Mouse (Mus musculus) kidney, embryonic 15.5 days (tissue): ENCODE measurements at regions not wholly inside any gene's neighbourhood (a gene's known extent, or its start where the extent isn't known, plus 50 kb on each side); places are given as distances from the start of the nearest gene placed in this dataset.

Experiments used
- ATAC-seq: fragments of 200-750 bp; cut with Nextera tagmentation; replicated peaks from 2 replicates; pipeline ENCODE4 v1.8.0; 2017; ENCODE audit warnings: moderate TSS enrichment; ENCODE audit not compliant: low FRiP score
- H3K27ac ChIP-seq: fragments of 300-500 bp; sonication (generic); 2 replicates; pipeline ENCODE4 v1.5.1; 2015; ENCODE audit warnings: mild to moderate bottlenecking, inconsistent platforms
- H3K27me3 ChIP-seq: fragments of 300-500 bp; sonication (generic); 2 replicates; pipeline ENCODE4 v1.6.1; 2015; ENCODE audit warnings: inconsistent platforms
- H3K36me3 ChIP-seq: fragments of 300-500 bp; sonication (generic); 2 replicates; pipeline ENCODE4 v1.6.1; 2015; ENCODE audit warnings: inconsistent platforms
- H3K4me1 ChIP-seq: fragments of 300-500 bp; sonication (generic); 2 replicates; pipeline ENCODE4 v1.6.1; 2015; ENCODE audit warnings: inconsistent platforms
- H3K4me2 ChIP-seq: fragments of 300-500 bp; sonication (generic); 2 replicates; pipeline ENCODE4 v1.6.1; 2015; ENCODE audit warnings: moderate library complexity, mild to moderate bottlenecking, inconsistent platforms
- H3K4me3 ChIP-seq: fragments of 300-500 bp; sonication (generic); replicated peaks from 2 replicates; pipeline ENCODE4 v1.5.1; 2015; ENCODE audit warnings: mild to moderate bottlenecking, inconsistent platforms
- H3K9ac ChIP-seq: fragments of 300-500 bp; sonication (generic); 2 replicates; pipeline ENCODE4 v1.6.1; 2015; ENCODE audit warnings: mild to moderate bottlenecking, inconsistent platforms
- H3K9me3 ChIP-seq: fragments of 300-500 bp; sonication (generic); replicated peaks from 2 replicates; pipeline ENCODE4 v1.6.1; 2016; ENCODE audit warnings: inconsistent platforms
- WGBS: fragments of 180-500 bp; shearing (Covaris S2); methylation state at CpG from one replicate; pipeline ENCODE4 v1.1.7; 2015; ENCODE audit warnings: mixed read lengths; 5-methylcytosine and 5-hydroxymethylcytosine counted together

- no peak overlapping the region for H3K9ac ChIP-seq
- WGBS, result 78% methylated on average over 5 of the region's 5 CpGs
- H3K36me3 ChIP-seq, result no peaks in the 10 kb centered on the region
- H3K27me3 ChIP-seq, result no peaks in the 10 kb centered on the region
- H3K4me1 ChIP-seq, result peaks cover 11% of the 10 kb centered on the region
- no peak overlapping the region for H3K4me3 ChIP-seq
- no peak overlapping the region for H3K27ac ChIP-seq
- no peak overlapping the region for H3K4me2 ChIP-seq
- H3K9me3 ChIP-seq, result no peaks in the 10 kb centered on the region
- no peak for ATAC-seq
These were observed 131.3 kb upstream of the Peli2 start for GRCm38 (mm10) chr14:47989315-47989714.

DNA sequence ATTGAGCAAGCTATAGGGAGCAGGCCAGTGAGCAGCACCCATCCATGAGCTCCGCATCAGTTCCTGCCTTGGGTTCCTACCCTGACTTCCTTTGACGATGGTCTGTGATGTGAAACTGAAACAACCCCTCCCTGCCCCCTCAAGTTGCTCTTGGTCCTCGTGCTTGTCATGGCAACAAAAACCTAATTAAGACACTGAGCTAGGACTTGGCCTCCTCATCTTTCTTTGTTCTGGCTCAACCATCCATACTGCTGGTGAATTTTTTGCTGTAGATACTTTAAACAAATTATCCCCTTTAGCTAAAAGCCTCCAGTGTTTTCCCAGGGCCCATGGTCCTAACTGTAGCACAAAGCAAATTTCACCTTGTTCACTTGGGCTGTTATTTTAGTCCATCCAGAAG, 129.9 kb upstream of the Peli2 start:
- no peaks in the 10 kb centered on the region for H3K36me3 ChIP-seq
- H3K27me3 ChIP-seq, result no peaks in the 10 kb centered on the region
- no peaks in the 10 kb centered on the region for H3K9me3 ChIP-seq
- H3K27ac ChIP-seq, result no peak overlapping the region
- 49% methylated on average over 3 of the region's 3 CpGs for WGBS
- H3K4me1 ChIP-seq, result peaks cover 11% of the 10 kb centered on the region
- no peak for ATAC-seq
- H3K9ac ChIP-seq, result no peak overlapping the region
- H3K4me3 ChIP-seq, result no peak overlapping the region
- no peak overlapping the region for H3K4me2 ChIP-seq

DNA sequence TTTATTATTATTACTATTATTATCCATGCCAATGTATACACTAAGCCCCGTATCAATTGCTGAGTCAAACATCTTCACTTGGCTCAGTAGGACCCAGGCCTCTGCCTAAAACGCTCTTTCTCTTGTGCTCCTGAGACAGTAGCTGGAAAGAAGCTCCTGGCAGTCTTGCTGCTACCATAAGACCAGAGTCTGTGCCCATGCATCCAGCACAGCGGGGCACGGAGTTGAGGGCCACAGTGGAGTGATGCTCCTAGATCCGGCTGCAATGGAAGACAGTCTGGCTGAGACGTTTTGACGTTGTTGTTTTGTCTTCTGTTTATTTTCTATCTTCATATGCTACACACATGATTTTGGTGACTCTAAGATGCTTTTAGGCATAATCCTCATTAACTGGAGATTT, 129.1 kb upstream of the Peli2 start:
- 94% methylated on average over 7 of the region's 7 CpGs for WGBS
- Histone ChIP-seq H3K9me3 (no peaks in the 10 kb centered on the region), H3K9ac (no peak overlapping the region), H3K4me1 (peaks cover 8% of the 10 kb centered on the region), H3K27ac (no peak overlapping the region), H3K4me2 (no peak overlapping the region), H3K4me3 (no peak overlapping the region), H3K27me3 (no peaks in the 10 kb centered on the region), H3K36me3 (no peaks in the 10 kb centered on the region)
- ATAC-seq, result no peak

DNA sequence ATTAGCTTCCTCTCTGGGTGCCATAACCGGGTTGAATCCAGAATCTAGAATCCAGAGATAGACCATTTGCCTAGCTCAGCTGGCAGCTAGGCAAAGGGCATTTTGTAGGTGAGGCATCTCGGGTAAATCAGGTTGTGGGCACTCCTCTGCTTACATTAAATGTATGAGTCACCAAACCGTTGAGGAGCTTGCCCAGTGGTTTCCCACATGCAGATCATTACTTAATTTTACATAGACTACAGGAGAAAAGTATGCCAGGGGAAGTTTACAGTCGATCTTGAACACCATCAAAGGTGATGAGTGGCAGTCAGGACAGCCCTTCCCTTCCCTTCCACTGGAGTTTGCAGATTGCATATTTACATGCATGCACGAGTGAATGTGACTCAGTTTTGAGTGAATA, 128.5 kb upstream of the Peli2 start:
- H3K9me3 ChIP-seq, result no peaks in the 10 kb centered on the region
- no peak overlapping the region for H3K4me3 ChIP-seq
- H3K9ac ChIP-seq, result no peak overlapping the region
- H3K4me1 ChIP-seq, result peaks cover 2% of the 10 kb centered on the region
- WGBS, result 79% methylated on average over 5 of the region's 5 CpGs
- no peak overlapping the region for H3K4me2 ChIP-seq
- H3K36me3 ChIP-seq, result no peaks in the 10 kb centered on the region
- no peak for ATAC-seq
- H3K27ac ChIP-seq, result no peak overlapping the region
- no peaks in the 10 kb centered on the region for H3K27me3 ChIP-seq

- Histone ChIP-seq H3K27ac (no peak overlapping the region), H3K9me3 (no peaks in the 10 kb centered on the region), H3K36me3 (no peaks in the 10 kb centered on the region), H3K4me2 (no peak overlapping the region), H3K9ac (no peak overlapping the region), H3K27me3 (no peaks in the 10 kb centered on the region), H3K4me1 (no peaks in the 10 kb centered on the region), H3K4me3 (no peak overlapping the region)
- no peak for ATAC-seq
- WGBS, result 83% methylated on average over 5 of the region's 5 CpGs
These were observed 127.8 kb upstream of the Peli2 start for GRCm38 (mm10) chr14:47992851-47993250.

- H3K36me3 ChIP-seq, result no peaks in the 10 kb centered on the region
- H3K27me3 ChIP-seq, result no peaks in the 10 kb centered on the region
- no peak overlapping the region for H3K4me3 ChIP-seq
- no peaks in the 10 kb centered on the region for H3K4me1 ChIP-seq
- ATAC-seq, result no peak
- WGBS, result 95% methylated on average over 8 of the region's 8 CpGs
- H3K9me3 ChIP-seq, result no peaks in the 10 kb centered on the region
- H3K4me2 ChIP-seq, result no peak overlapping the region
- no peak overlapping the region for H3K9ac ChIP-seq
- H3K27ac ChIP-seq, result no peak overlapping the region
These were observed 121.7 kb upstream of the Peli2 start for GRCm38 (mm10) chr14:47998936-47999335.

GRCm38 (mm10) chr14:48005092-48005928, 115.3 kb upstream of the Peli2 start:
- no peaks in the 10 kb centered on the region for H3K36me3 ChIP-seq
- H3K27ac ChIP-seq, result peak overlapping the region; percentile 42; the same call in 1 of the 2 replicates
- no peak overlapping the region for H3K4me3 ChIP-seq
- no peak overlapping the region for H3K9ac ChIP-seq
- no peaks in the 10 kb centered on the region for H3K27me3 ChIP-seq
- ATAC-seq, result no peak
- no peak overlapping the region for H3K4me2 ChIP-seq
- no peaks in the 10 kb centered on the region for H3K4me1 ChIP-seq
- H3K9me3 ChIP-seq, result no peaks in the 10 kb centered on the region
- 77% methylated on average over 6 of the region's 6 CpGs for WGBS

GRCm38 (mm10) chr14:48005929-48006309, 114.7 kb upstream of the Peli2 start:
- 65% methylated on average over 1 of the region's 1 CpGs for WGBS
- Histone ChIP-seq H3K4me1 (no peaks in the 10 kb centered on the region), H3K36me3 (no peaks in the 10 kb centered on the region), H3K27me3 (no peaks in the 10 kb centered on the region), H3K27ac (peak overlapping the region; percentile 42; the same call in 1 of the 2 replicates), H3K4me3 (no peak overlapping the region), H3K9me3 (no peaks in the 10 kb centered on the region; the same call in 1 of the 2 replicates), H3K9ac (no peak overlapping the region), H3K4me2 (no peak overlapping the region)
- peak; percentile 64 for ATAC-seq

DNA sequence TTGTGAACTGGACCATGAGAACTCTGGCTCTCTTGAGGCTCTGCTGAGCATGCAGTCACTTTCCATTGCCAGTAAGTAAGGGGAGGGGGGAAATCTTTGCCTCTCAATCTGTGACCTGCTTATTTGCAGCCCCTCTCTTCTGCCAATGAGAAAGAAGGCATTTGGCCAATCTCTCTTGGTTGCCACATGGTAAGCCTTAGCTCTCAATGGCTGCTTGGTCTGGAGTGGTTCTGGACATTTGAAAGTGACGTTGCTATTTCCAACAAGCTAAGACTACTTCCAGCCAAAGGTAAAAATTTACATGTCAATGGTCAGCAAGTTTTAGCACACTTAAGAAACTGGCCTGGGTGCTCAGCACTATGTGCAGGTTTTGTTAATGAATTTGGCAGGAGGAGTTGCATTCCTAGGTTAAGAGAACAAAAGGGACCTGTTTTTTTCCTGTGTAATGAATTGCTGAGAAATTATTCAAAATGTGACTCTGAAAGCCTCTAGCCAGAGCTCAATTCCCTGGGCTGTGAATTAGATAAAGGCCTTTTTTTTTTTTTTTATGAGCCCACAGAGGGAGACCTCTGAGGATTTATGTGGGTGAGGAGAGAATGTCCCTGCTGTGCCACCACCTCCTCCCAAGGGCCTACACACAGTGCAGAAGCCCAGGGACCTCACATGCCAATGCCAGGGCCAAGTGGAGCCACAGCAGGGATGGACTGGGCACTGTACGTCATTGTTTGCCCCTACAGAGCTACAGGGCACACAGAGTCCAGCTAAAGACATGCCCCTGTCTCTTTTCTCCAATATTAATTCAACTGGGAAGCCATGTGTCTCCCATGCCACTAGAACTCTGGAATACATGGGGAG, 108.0 kb upstream of the Peli2 start:
- H3K9ac ChIP-seq, result no peak overlapping the region
- WGBS, result 72% methylated on average over 2 of the region's 2 CpGs
- no peaks in the 10 kb centered on the region for H3K27me3 ChIP-seq
- H3K36me3 ChIP-seq, result no peaks in the 10 kb centered on the region
- no peak overlapping the region for H3K27ac ChIP-seq
- no peaks in the 10 kb centered on the region; the same call in 1 of the 2 replicates for H3K9me3 ChIP-seq
- no peak overlapping the region for H3K4me2 ChIP-seq
- no peak for ATAC-seq
- no peaks in the 10 kb centered on the region for H3K4me1 ChIP-seq
- H3K4me3 ChIP-seq, result no peak overlapping the region

DNA sequence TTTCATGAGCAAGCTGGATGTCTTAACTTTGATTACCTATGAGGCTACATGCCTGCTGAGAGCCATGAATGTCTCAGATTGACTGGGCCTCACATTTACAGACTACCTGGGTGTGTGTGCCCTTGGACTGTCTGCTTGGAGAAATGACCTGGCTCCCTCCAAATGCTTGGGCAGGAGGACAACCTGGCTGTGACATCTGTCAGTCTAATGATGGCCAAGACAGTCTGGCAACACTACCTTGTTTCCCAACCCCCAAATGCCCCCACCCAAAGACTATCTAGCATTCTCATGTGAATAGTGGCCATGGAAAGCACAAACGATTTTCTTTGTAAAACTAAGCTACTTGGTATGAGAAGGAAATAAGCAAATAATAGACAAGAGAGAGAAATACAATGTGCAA, 107.2 kb upstream of the Peli2 start:
- Histone ChIP-seq H3K4me2 (no peak overlapping the region), H3K9ac (no peak overlapping the region), H3K4me1 (no peaks in the 10 kb centered on the region), H3K27me3 (no peaks in the 10 kb centered on the region), H3K9me3 (no peaks in the 10 kb centered on the region; the same call in 1 of the 2 replicates), H3K27ac (no peak overlapping the region), H3K36me3 (no peaks in the 10 kb centered on the region), H3K4me3 (no peak overlapping the region)
- no peak for ATAC-seq
- 79% methylated on average over 1 of the region's 1 CpGs for WGBS

DNA sequence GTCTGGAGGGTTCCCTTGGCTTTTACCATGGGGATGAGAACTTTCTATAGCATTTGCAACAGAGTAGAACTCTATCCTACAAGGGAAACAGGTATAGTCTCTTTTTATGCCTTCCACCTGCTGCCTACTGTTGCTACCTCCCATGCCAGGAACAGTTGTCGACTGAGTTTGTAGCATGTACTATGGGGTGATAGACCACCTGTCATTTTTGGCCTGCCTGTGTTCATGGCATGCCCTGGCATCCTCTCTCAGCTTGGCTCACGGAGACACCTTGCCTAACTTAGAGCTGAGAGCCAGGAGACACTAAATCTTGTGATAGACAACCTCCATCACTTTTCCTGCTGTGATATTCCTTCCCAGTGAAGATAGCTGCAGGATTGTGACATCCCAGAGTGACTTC, 105.8 kb upstream of the Peli2 start:
- no peak overlapping the region for H3K4me2 ChIP-seq
- WGBS, result 85% methylated on average over 2 of the region's 2 CpGs
- H3K4me3 ChIP-seq, result no peak overlapping the region
- no peaks in the 10 kb centered on the region for H3K36me3 ChIP-seq
- H3K9ac ChIP-seq, result no peak overlapping the region
- no peaks in the 10 kb centered on the region; the same call in 1 of the 2 replicates for H3K9me3 ChIP-seq
- ATAC-seq, result no peak
- no peaks in the 10 kb centered on the region for H3K4me1 ChIP-seq
- no peaks in the 10 kb centered on the region for H3K27me3 ChIP-seq
- H3K27ac ChIP-seq, result no peak overlapping the region

GRCm38 (mm10) chr14:48017971-48018370, 102.7 kb upstream of the Peli2 start:
- H3K4me2 ChIP-seq, result no peak overlapping the region
- no peak for ATAC-seq
- no peaks in the 10 kb centered on the region for H3K4me1 ChIP-seq
- no peaks in the 10 kb centered on the region for H3K27me3 ChIP-seq
- no peak overlapping the region for H3K9ac ChIP-seq
- H3K4me3 ChIP-seq, result no peak overlapping the region
- H3K27ac ChIP-seq, result no peak overlapping the region
- H3K36me3 ChIP-seq, result no peaks in the 10 kb centered on the region
- no peaks in the 10 kb centered on the region for H3K9me3 ChIP-seq
- 81% methylated on average over 6 of the region's 6 CpGs for WGBS
